Mouse (Mus musculus): Measurements from ENCODE around the gene Fntb.
"Not testable (repeated sequence)": the region's sequence is repeated elsewhere in the genome, so short reads cannot be mapped to it uniquely, and the experiment has no call there.

Fntb gene

GRCm38 (mm10) chr12:76839298-76839697 lies 73.9 kb downstream of the Fntb start:
- DNase-seq = no peak

DNA sequence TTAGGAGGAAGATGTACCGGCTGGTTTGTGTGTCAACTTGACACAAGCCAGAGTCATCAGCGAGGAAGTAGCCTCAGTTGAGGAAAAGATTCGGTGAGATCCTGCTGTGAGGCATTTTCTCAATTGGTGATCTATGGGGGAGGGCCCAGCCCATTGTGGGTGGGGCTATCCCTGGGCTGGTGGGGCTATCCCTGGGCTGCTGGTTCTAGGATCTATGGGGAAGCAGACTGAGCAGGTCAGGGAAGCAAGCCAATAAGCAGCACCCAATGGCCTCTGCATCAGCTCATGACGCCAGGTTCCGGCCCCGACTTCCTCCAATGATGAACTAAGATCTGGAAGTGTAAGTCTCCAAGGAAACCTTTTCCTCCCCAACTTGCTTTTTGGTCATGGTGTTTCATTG lies 74.7 kb downstream of the Fntb start:
- no peak for DNase-seq

- no peak for DNase-seq
Measured at GRCm38 (mm10) chr12:76844346-76845061, 79.1 kb downstream of the Fntb start.

- no peak for DNase-seq
Measured at GRCm38 (mm10) chr12:76852419-76852818, 87.0 kb downstream of the Fntb start.

- no peak for DNase-seq
Measured at GRCm38 (mm10) chr12:76853378-76854142, 88.2 kb downstream of the Fntb start.

DNA sequence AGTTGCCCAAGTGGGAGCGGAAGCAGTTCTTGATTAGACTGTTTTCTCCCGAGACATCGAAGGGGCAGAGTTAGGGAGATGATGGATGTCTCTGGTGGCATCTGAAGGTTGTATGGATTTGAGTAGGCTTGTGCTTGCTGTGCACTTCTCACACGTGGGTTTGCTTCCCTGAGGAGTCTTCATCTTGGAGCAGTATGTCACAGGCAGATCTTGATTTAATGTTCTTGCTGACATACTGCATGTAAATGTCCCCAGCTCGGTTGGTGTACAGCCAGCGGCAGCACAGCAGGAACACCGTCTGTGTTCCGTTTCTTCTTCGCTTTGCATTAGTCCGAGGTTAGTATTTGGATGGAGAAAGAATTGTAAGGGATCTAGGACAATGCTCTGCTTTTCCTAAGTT lies 91.7 kb downstream of the Fntb start:
- DNase-seq = no peak

DNA sequence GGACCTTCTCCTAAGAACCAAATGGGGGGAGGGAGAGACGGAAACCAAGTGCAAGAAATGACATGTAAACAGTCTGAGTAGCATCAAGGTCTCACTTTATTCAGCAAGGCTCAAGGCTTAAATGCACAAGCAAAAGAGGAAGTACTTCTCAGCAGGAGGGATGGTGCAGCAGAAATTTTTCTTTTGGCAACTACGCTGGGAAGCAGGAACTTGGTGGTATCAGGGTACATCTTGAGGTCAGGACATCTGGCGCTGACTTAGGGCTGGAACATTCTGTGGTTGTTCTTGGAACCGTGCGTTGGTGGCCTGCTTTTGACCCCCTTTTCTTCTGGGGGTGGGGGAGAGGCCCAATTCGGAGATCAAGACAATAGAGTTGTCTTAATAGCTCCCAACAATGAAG lies 93.4 kb downstream of the Fntb start:
- DNase-seq = not testable (repeated sequence)

DNA sequence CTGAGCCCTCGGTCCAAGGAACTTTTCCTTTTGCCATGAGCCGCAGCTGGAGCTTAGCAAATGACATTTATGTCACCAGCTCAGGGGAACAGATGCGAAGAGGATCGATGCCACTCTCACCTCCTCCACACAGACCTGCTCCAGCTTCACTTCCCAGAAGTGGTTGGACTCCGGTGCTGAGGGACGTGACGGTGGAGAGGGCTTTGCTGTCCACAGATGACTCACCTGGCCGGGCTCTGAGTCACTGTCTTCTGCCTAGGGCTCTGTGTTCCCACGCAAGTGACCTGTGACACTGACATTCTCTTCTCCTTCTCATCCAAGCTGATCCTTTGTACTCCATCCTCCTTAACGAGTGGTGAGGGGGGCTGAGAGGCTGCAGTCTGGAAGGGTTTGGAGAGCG lies 98.3 kb downstream of the Fntb start:
- no peak for DNase-seq

DNA sequence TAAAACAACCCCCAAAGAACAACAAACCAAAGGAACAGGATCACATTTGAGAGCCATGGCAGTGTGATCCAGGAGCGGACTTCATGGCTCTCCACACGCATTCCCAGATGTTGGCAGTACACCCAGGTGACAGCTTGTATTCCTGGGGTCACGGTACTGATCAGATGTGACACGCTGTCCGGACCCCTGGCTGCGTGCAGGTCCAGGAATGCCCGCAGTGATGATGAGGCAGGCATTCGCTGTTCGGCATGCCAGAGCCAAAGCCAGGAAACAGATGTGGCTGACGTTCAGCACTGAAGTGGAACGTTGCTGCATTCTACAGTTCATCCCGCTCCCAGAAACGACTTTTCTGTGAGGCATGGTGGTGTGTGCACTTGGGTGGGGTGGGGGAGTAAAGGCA lies 99.9 kb downstream of the Fntb start:
- DNase-seq = no peak

DNA sequence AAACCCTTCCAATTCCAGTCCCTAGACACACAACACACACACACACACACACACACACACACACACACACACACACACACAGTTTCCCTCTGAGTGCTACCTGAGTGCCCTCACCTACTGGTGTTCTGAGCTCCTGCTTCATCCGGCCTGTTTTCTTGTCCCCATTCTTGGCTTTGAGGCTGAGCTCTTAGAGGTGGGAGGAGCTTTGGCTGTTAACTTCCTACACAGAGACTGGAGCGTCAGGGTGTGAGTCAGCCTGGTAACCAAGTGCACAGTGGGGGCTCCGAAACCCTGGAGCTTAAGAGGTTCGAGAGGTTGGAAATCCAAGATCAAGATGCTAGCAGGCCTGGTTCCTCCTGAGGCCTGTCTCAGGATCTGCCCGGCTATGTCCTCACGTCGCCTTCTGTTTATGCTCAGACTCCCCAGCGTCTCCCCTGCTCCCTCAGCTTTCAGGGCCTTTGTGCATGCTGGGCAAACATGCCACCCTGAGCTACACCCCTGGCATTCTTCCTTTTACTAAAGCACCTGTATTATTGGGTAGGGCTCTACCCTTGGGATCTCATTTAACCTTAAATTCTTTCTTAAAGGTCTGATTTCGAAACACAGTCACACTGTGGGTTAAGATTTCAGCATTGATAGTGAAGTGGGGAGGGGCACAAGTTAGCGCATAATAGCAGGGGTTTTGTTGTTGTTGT lies 102.3 kb downstream of the Fntb start:
- no peak for DNase-seq

DNA sequence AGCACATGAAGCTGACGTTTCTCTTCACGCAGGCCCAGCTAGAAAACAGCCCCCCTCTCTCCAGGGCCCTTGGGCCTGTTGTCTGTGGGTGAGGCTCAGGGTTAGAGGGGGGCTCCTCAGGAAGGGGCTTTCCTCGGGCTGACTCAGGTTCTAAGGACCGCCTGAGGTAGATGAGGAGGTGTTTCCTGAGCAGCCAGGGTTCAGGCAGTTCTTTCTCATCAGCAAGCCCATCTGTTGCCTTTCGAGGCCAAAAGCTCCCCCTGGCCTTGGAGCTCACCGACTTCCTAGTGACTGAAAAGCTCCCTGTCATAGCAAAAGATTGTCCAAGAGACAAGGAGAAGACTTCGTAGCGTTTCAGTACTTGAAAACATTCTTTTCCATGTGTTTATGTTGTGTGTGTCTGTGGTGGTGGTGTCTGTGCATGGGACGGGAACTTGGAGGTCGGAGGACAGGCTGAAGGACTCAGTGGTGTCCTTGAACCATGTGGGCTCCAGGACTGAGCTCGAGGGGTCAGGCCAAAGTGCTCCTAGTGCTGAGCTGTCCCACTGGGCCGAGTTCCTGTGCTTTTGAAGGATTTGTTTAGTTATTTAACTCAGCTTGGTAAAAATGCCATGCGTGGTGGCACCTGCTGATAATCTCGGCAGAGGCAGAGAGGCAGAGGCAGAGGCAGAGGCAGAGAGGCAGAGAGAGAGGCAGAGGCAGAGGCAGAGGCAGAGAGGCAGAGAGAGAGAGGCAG lies 103.2 kb downstream of the Fntb start:
- DNase-seq = no peak

DNA sequence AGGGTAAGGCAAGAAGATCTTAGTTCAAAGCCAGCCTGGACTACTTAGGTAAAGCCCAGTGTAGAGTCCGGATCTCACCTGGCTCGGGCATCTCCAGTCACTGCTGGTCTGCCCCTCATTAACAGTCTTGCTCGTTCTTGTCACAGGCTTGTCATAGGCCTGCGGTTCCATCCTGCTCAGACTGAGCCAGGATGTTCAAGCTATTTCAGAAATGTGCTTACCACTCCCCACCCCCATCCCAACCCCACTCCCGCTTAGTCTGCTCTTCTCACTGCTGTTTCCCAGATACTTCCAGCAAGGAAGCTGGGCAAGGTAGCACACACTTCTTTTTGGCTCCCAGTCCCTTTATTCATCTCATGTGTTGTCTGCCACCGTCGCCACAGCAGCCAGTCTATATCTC lies 104.2 kb downstream of the Fntb start:
- DNase-seq = no peak

- DNase-seq = no peak
Measured at GRCm38 (mm10) chr12:76872767-76873316, 107.5 kb downstream of the Fntb start.

GRCm38 (mm10) chr12:76874826-76875225 lies 109.4 kb downstream of the Fntb start:
- DNase-seq = no peak

DNA sequence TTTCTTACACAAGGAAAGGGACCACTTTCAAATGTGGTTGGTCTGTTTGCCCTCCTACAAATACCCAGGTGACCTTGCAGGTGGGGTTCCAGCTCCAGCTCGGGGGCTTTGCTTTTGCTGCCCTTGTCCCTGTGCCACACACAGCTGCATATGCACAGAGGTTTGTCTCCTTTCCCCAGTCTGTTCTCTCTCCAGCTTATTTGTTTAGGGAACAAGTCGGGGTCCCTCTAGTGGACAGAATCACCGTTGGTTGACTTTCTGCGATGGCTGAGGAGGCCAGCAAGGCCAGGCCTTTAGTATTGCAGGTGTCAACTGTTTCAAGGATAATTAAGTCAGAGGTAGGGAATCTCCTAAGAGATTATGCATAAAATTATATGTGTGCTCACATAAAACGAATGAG lies 113.9 kb downstream of the Fntb start:
- DNase-seq = peak; percentile 64 to 73

DNA sequence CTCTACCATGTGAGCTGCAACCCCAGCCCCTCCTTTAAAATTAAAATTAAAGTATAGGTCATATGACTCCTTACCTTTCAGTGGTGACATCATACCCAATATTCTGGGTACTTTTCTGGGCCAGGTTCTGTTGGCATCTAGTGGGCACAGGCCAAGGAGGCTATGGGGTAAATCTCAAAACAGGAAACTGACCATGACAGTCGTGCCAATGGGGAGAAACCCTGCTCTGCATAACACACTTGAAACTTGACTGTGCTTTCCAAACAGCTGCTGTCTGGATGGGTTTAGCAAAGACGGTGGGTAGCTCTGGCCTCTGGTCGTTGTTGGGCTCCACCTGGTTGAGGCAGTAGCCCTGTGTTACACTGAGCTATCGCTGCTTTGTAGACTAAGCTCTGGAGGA lies 114.7 kb downstream of the Fntb start:
- DNase-seq = no peak

- DNase-seq = peak; percentile 92 to 94
Measured at GRCm38 (mm10) chr12:76883824-76884223, 118.4 kb downstream of the Fntb start.

- DNase-seq = no peak
Measured at GRCm38 (mm10) chr12:76885103-76885502, 119.7 kb downstream of the Fntb start.

DNA sequence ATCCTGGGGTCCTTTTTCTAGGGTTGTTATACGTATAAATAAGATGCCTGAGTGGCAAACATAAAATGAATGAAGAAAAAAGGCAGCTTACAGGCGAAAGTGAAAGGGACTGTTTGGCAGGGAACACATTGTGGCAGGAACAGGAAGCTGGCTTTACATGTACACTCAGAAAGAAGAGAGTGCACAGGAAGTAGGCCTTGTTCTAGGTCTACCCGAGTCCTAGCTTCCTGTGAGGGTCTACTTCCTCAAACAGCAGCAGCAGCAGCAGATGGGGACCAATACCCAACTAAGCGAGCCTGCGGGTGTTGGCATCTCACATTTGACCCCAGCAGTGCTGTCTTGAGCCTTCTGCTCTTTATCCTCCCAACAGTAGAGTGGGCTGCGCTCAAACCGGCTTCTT lies 121.4 kb downstream of the Fntb start:
- DNase-seq = no peak

DNA sequence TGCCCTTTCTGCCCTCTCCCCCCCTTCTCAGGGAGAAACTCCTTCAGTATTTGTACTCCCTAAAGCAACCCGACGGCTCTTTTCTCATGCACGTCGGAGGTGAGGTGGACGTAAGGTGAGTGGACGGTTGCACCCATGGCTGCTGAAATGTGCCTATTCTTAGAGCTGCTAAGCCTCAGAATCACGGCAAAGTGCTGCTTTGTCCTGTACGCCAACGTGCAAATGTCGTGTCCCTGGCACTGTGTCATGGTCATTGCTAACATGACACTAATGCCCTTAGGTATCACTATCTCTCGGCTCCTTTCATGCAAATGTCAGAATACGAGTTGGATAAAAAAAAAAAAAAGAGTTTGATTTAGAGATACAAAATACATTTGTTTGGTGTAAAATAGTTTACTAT lies 122.6 kb downstream of the Fntb start:
- no peak for DNase-seq

DNA sequence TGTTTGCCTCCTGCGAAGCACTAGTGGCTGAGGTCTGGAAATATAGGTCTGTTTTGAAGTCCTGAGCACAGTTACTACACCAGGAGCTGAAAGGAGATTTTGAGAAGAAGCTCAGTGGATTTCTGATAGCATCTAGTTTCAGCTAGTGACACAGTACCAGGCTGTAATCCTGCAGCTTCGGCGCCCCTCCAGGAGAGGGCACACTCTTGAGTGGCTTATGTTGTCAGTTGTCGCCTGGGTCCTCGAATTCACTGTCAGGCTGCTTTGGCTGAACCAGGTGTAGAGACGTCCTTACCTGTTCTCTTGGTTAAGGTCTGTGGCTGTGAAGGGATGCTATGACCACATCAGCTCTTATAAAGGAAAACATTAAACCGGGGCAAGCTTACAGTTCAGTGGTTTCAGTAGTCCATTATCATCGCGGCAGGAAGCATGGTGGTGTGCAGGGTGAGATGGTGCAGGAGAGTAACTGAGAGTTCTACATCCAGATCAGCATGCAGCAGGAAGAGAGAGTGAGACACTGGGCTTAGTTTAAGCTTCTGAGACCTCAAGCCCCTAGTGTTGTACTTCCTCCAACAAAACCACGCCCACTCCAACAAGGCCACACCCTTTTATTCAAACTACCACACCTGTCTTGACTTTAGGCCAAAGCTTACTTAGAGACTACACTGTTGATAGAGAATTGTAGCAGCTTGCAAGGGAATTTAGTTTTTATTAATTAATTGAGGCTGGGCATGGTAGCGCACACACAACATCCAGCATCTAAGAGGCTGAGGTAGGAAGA lies 124.2 kb downstream of the Fntb start:
- no peak for DNase-seq

- no peak for DNase-seq
Measured at GRCm38 (mm10) chr12:76891160-76891559, 125.8 kb downstream of the Fntb start.

All from kidney, adult 8-10 months (tissue).